In genomic region chr14:122262851-122263659, GRCm38 (mm10) we compare ENCODE assay signal across 18 mouse cellular contexts.
DNase-seq lines count a peak whose midpoint lies in the region; ATAC-seq lines count a peak whose summit lies in the region.
"Had no signal": no experiment of that assay in that cellular context is flagged by ENCODE, and none has a peak within 500 bp of the region (broad histone marks: within the 10 kb centered on the region; RNA-seq: fewer than 3 reads in every experiment).

No protein-coding gene starts in this region.

- no peak overlapping the region for H3K27ac ChIP-seq in neural tube, embryonic 12.5 days
- H3K27ac ChIP-seq in neural tube, embryonic 15.5 days (replicated peaks): no peak overlapping the region
- no peak overlapping the region for H3K27ac ChIP-seq in forebrain, embryonic 14.5 days (ENCODE audit: low read depth, low read length)
- H3K27ac ChIP-seq in midbrain, embryonic 16.5 days (ENCODE audit: low read length): no peak overlapping the region
- H3K27ac ChIP-seq: embryonic facial prominence, embryonic 13.5 days; heart, embryonic 10.5 days; hindbrain, embryonic 12.5 days; kidney, postnatal 0 days; liver, embryonic 14.5 days; macrophage had no signal

- H3K36me3 ChIP-seq in neural tube, embryonic 12.5 days: no peaks in the 10 kb centered on the region
- no peaks in the 10 kb centered on the region for H3K36me3 ChIP-seq in neural tube, embryonic 15.5 days
- H3K36me3 ChIP-seq in forebrain, embryonic 14.5 days (ENCODE audit: control insufficient read depth, insufficient read depth, low read length): no peaks in the 10 kb centered on the region
- no peaks in the 10 kb centered on the region for H3K36me3 ChIP-seq in midbrain, embryonic 16.5 days (ENCODE audit: control insufficient read depth, insufficient read depth, low read length)
- H3K36me3 ChIP-seq: embryonic facial prominence, embryonic 13.5 days; heart, embryonic 10.5 days; hindbrain, embryonic 12.5 days had no signal

- ATAC-seq in neural tube, embryonic 12.5 days (ENCODE audit: low FRiP score, low read depth): peak; percentile 23; the same call in 1 of the 2 replicates
- no peak for ATAC-seq in neural tube, embryonic 15.5 days (ENCODE audit: low FRiP score)
- ATAC-seq in forebrain, embryonic 14.5 days: peak; percentile 40; the same call in 1 of the 2 replicates
- ATAC-seq in midbrain, embryonic 16.5 days: peak; percentile 58; the same call in 1 of the 2 replicates

- no peak overlapping the region for H3K4me2 ChIP-seq in neural tube, embryonic 12.5 days (replicated peaks)
- no peak overlapping the region for H3K4me2 ChIP-seq in neural tube, embryonic 15.5 days
- no peak overlapping the region for H3K4me2 ChIP-seq in forebrain, embryonic 14.5 days (ENCODE audit: low read length)
- no peak overlapping the region for H3K4me2 ChIP-seq in midbrain, embryonic 16.5 days (ENCODE audit: low read length)
- H3K4me2 ChIP-seq: embryonic facial prominence, embryonic 13.5 days; hindbrain, embryonic 12.5 days had no signal

- no peak overlapping the region for H3K9ac ChIP-seq in neural tube, embryonic 12.5 days
- H3K9ac ChIP-seq in neural tube, embryonic 15.5 days (replicated peaks): no peak overlapping the region
- H3K9ac ChIP-seq in forebrain, embryonic 14.5 days (ENCODE audit: low read length): no peak overlapping the region
- no peak overlapping the region for H3K9ac ChIP-seq in midbrain, embryonic 16.5 days (ENCODE audit: low read depth, low read length)
- H3K9ac ChIP-seq: embryonic facial prominence, embryonic 13.5 days; hindbrain, embryonic 12.5 days; liver, embryonic 14.5 days had no signal

- peaks cover 4% of the 10 kb centered on the region; the same call in 1 of the 2 replicates for H3K27me3 ChIP-seq in neural tube, embryonic 12.5 days (replicated peaks)
- H3K27me3 ChIP-seq in neural tube, embryonic 15.5 days (replicated peaks): peaks cover 19% of the 10 kb centered on the region; the same call in 1 of the 2 replicates
- 0 out of 2 replicates have a peak, but pooled peaks cover 5% of the 10 kb centered on the region for H3K27me3 ChIP-seq in forebrain, embryonic 14.5 days (replicated peaks; ENCODE audit: control insufficient read depth, insufficient read depth, low read length)
- H3K27me3 ChIP-seq in midbrain, embryonic 16.5 days (ENCODE audit: control insufficient read depth, insufficient read depth, low read depth, low read length): peaks cover 8% of the 10 kb centered on the region

- H3K4me3 ChIP-seq in neural tube, embryonic 12.5 days: no peak overlapping the region
- no peak overlapping the region for H3K4me3 ChIP-seq in neural tube, embryonic 15.5 days (replicated peaks)
- H3K4me3 ChIP-seq in forebrain, embryonic 14.5 days (ENCODE audit: low read depth, low read length): no peak overlapping the region
- no peak overlapping the region for H3K4me3 ChIP-seq in midbrain, embryonic 16.5 days (ENCODE audit: low read depth, low read length)
- H3K4me3 ChIP-seq: embryonic facial prominence, embryonic 13.5 days; heart, embryonic 10.5 days; hindbrain, embryonic 12.5 days had no signal

- intact Hi-C loops in heart, postnatal 10 days (cut with DNase I): no loop called here

- H3K4me1 ChIP-seq in neural tube, embryonic 12.5 days: no peaks in the 10 kb centered on the region; the same call in 1 of the 2 replicates
- 0 out of 2 replicates have a peak, but pooled peaks cover 6% of the 10 kb centered on the region for H3K4me1 ChIP-seq in neural tube, embryonic 15.5 days
- peaks cover 10% of the 10 kb centered on the region for H3K4me1 ChIP-seq in forebrain, embryonic 14.5 days (ENCODE audit: control insufficient read depth, insufficient read depth, low read length)
- H3K4me1 ChIP-seq in midbrain, embryonic 16.5 days (ENCODE audit: control insufficient read depth, insufficient read depth, low read length): no peaks in the 10 kb centered on the region
- H3K4me1 ChIP-seq: embryonic facial prominence, embryonic 13.5 days had no signal

- H3K9me3 ChIP-seq in neural tube, embryonic 12.5 days: no peaks in the 10 kb centered on the region
- H3K9me3 ChIP-seq in neural tube, embryonic 15.5 days (replicated peaks): no peaks in the 10 kb centered on the region
- no peaks in the 10 kb centered on the region for H3K9me3 ChIP-seq in forebrain, embryonic 14.5 days (replicated peaks; ENCODE audit: control insufficient read depth, low read length)
- H3K9me3 ChIP-seq in midbrain, embryonic 16.5 days (replicated peaks; ENCODE audit: control insufficient read depth, low read length, poor library complexity, severe bottlenecking): no peaks in the 10 kb centered on the region
- H3K9me3 ChIP-seq: embryonic facial prominence, embryonic 13.5 days; heart, embryonic 10.5 days; hindbrain, embryonic 12.5 days had no signal

- DNase-seq in cerebellum, adult 18-20 months: peak; percentile 16 to 30
- no peak for DNase-seq in cerebellum, postnatal 36 days
- DNase-seq in forebrain, embryonic 14.5 days (ENCODE audit: low spot score): peak; percentile 19
- DNase-seq in ovary, postnatal 14 days (ENCODE audit: low spot score): no peak
- no peak for DNase-seq in heart, postnatal 10 days
- DNase-seq: adrenal gland, adult 8-10 months; gastrocnemius, postnatal 36 days; kidney, adult 18-20 months; thymus, adult 2 months had no signal

- 20% methylated on average over 16 of the region's 16 CpGs for WGBS in neural tube, embryonic 12.5 days
- 19% methylated on average over 16 of the region's 16 CpGs for WGBS in neural tube, embryonic 15.5 days
- 35% methylated on average over 16 of the region's 16 CpGs for WGBS in forebrain, embryonic 14.5 days
- WGBS in midbrain, embryonic 16.5 days: 27% methylated on average over 16 of the region's 16 CpGs

Comparison
In these comparisons a context has a peak if more than half of its experiments do, and no peak if none do; other contexts are left out.
1. DNase-seq: peak in cerebellum, adult 18-20 months (2 of 2) and forebrain, embryonic 14.5 days (single experiment); none in cerebellum, postnatal 36 days (0 of 2), ovary, postnatal 14 days (single experiment) and heart, postnatal 10 days (0 of 2).